Mouse (Mus musculus) neural tube, embryonic 11.5 days (tissue): Measurements from ENCODE around the gene Rpp30. TPM values are rescaled to one million over a fixed set of nuclear protein-coding genes. Genes with fewer than 3 reads are reported as not detected.

Experiments
- ATAC-seq: fragments of 200-750 bp; cut with Nextera tagmentation; 2 replicates; pipeline ENCODE4 v1.8.0; 2017; ENCODE audit warnings: moderate number of reproducible peaks, mild to moderate bottlenecking, moderate TSS enrichment, moderate library complexity; ENCODE audit not compliant: insufficient read depth, low FRiP score, low TSS enrichment
- DNase-seq: peaks from one replicate; pipeline ENCODE4 v3.0.0-alpha.2; 2015; ENCODE audit warnings: low spot score
- H3K27ac ChIP-seq: fragments of 300-500 bp; sonication (generic); 2 replicates; pipeline ENCODE4 v1.5.1; 2014; ENCODE audit warnings: low read depth, mild to moderate bottlenecking, low read length
- H3K27me3 ChIP-seq: fragments of 300-500 bp; sonication (generic); 2 replicates; pipeline ENCODE4 v1.6.1; 2014; ENCODE audit warnings: mild to moderate bottlenecking, low read length, mixed read lengths; ENCODE audit not compliant: control insufficient read depth, insufficient read depth
- H3K36me3 ChIP-seq: fragments of 300-500 bp; sonication (generic); 2 replicates; pipeline ENCODE4 v1.6.1; 2014; ENCODE audit warnings: mild to moderate bottlenecking, low read length, moderate library complexity, mixed read lengths; ENCODE audit not compliant: control insufficient read depth, insufficient read depth
- H3K4me1 ChIP-seq: fragments of 300-500 bp; sonication (generic); 2 replicates; pipeline ENCODE4 v1.6.1; 2014; ENCODE audit warnings: low read length, mixed read lengths; ENCODE audit not compliant: control insufficient read depth, insufficient read depth
- H3K4me2 ChIP-seq: fragments of 300-500 bp; sonication (generic); 2 replicates; pipeline ENCODE4 v1.6.1; 2014; ENCODE audit warnings: low read depth, mild to moderate bottlenecking, moderate library complexity
- H3K4me3 ChIP-seq: fragments of 300-500 bp; sonication (generic); 2 replicates; pipeline ENCODE4 v1.5.1; 2014; ENCODE audit warnings: low read depth, low read length
- H3K9ac ChIP-seq: fragments of 300-500 bp; sonication (generic); 2 replicates; pipeline ENCODE4 v1.6.1; 2014; ENCODE audit warnings: mild to moderate bottlenecking, low read length
- H3K9me3 ChIP-seq: fragments of 300-500 bp; sonication (generic); 2 replicates; pipeline ENCODE4 v1.6.1; 2016; ENCODE audit warnings: low read length; ENCODE audit not compliant: control insufficient read depth
- WGBS: fragments of 180-500 bp; shearing (Covaris S2); extraction: QIAGEN DNeasy Blood & Tissue Kit; methylation state at CpG from one replicate; pipeline ENCODE4 v1.1.7; 2014; 5-methylcytosine and 5-hydroxymethylcytosine counted together
- polyA plus RNA-seq: library from polyadenylated mRNA; unstranded; fragments of >200 nt; fragmentation: Nextera tagmentation; extraction: Ambion mirVana; gene quantifications from 2 replicates; pipeline ENCODE4 v1.2.1, GENCODE M21; 2014

Rpp30 gene
- 97.6 and 102 TPM in 2 replicates for polyA plus RNA-seq

- H3K9ac ChIP-seq = peak within 1 kb of the TSS; percentile 59
- peak within 1 kb of the TSS; percentile 56 for H3K4me3 ChIP-seq
These were observed at the start of gene Rpp30 for GRCm38 (mm10) chr19:36083262-36084225. Gene Rpp30, plus strand, starts transcription at chr19:36083716.

GRCm38 (mm10) chr19:36046046-36046445 is 37.5 kb upstream of the Rpp30 start:
- Histone ChIP-seq H3K4me1 (no peaks in the 10 kb centered on the region), H3K9me3 (no peaks in the 10 kb centered on the region), H3K36me3 (no peaks in the 10 kb centered on the region), H3K4me2 (no peak overlapping the region), H3K4me3 (no peak overlapping the region), H3K27ac (no peak overlapping the region), H3K27me3 (no peaks in the 10 kb centered on the region), H3K9ac (no peak overlapping the region)
- ATAC-seq (no peak), DNase-seq (no peak)
- 92% methylated on average over 7 of the region's 7 CpGs for WGBS

More at GRCm38 (mm10) chr19:36083262-36084225, at the start of gene Rpp30:
- DNase-seq (peak; percentile 90), ATAC-seq (peak; percentile 89)
- H3K4me1 ChIP-seq = peaks cover 5% of the 10 kb centered on the region
- no peaks in the 10 kb centered on the region for H3K36me3 ChIP-seq
- no peaks in the 10 kb centered on the region for H3K9me3 ChIP-seq
- 1% methylated on average over 34 of the region's 34 CpGs for WGBS
- peak within 1 kb of the TSS; percentile 63 for H3K4me2 ChIP-seq
- no peak within 1 kb of the TSS for H3K27ac ChIP-seq
- no peaks in the 10 kb centered on the region for H3K27me3 ChIP-seq

- H3K4me2 ChIP-seq = peak overlapping the region; percentile 80
- H3K9me3 ChIP-seq = no peaks in the 10 kb centered on the region
- H3K27ac ChIP-seq = no peak overlapping the region
- no peaks in the 10 kb centered on the region for H3K36me3 ChIP-seq
- peak overlapping the region; percentile 56 for H3K4me3 ChIP-seq
- peaks cover 15% of the 10 kb centered on the region for H3K27me3 ChIP-seq
- peak overlapping the region; percentile 41 for H3K9ac ChIP-seq
- DNase-seq = peak; percentile 26
- 8% methylated on average over 49 of the region's 49 CpGs for WGBS
- no peaks in the 10 kb centered on the region for H3K4me1 ChIP-seq
- no peak; the same call in 1 of the 2 replicates for ATAC-seq
These were observed 26.9 kb upstream of the Rpp30 start for GRCm38 (mm10) chr19:36056502-36057221.

GRCm38 (mm10) chr19:36057231-36057811 is 26.2 kb upstream of the Rpp30 start, which contains the start of gene Htr7:
Gene Htr7, minus strand, starts transcription at chr19:36057507.
- DNase-seq (peak; percentile 80), ATAC-seq (peak; percentile 95)
- no peaks in the 10 kb centered on the region for H3K36me3 ChIP-seq
- H3K4me1 ChIP-seq = no peaks in the 10 kb centered on the region
- peak within 1 kb of the TSS; percentile 80 for H3K4me2 ChIP-seq
- no peaks in the 10 kb centered on the region for H3K9me3 ChIP-seq
- H3K27me3 ChIP-seq = peaks cover 15% of the 10 kb centered on the region
- peak within 1 kb of the TSS; percentile 56 for H3K4me3 ChIP-seq
- H3K9ac ChIP-seq = peak within 1 kb of the TSS; percentile 41
- H3K27ac ChIP-seq = no peak within 1 kb of the TSS
- WGBS = under 1% methylated on average over 68 of the region's 86 CpGs

GRCm38 (mm10) chr19:36062801-36063529 is 20.6 kb upstream of the Rpp30 start:
- DNase-seq (no peak), ATAC-seq (no peak)
- Histone ChIP-seq H3K9me3 (no peaks in the 10 kb centered on the region), H3K27ac (no peak overlapping the region), H3K36me3 (no peaks in the 10 kb centered on the region), H3K9ac (no peak overlapping the region), H3K27me3 (no peaks in the 10 kb centered on the region), H3K4me3 (no peak overlapping the region), H3K4me1 (no peaks in the 10 kb centered on the region), H3K4me2 (no peak overlapping the region)
- 72% methylated on average over 2 of the region's 2 CpGs for WGBS

- 48% methylated on average over 7 of the region's 7 CpGs for WGBS
- ATAC-seq = peak; percentile 83
- Histone ChIP-seq H3K36me3 (no peaks in the 10 kb centered on the region), H3K9ac (peak overlapping the region; percentile 46), H3K27ac (no peak overlapping the region), H3K4me3 (peak overlapping the region; percentile 56), H3K27me3 (no peaks in the 10 kb centered on the region), H3K9me3 (no peaks in the 10 kb centered on the region), H3K4me2 (peak overlapping the region; percentile 63), H3K4me1 (peaks cover 5% of the 10 kb centered on the region)
- peak; percentile 56 for DNase-seq
These were observed 782 bp upstream of the Rpp30 start for GRCm38 (mm10) chr19:36082606-36083261.

- DNase-seq (no peak), ATAC-seq (no peak)
- no peak overlapping the region for H3K4me3 ChIP-seq
- H3K27ac ChIP-seq = no peak overlapping the region
- H3K36me3 ChIP-seq = peaks cover 2% of the 10 kb centered on the region
- no peaks in the 10 kb centered on the region for H3K4me1 ChIP-seq
- WGBS = 58% methylated on average over 5 of the region's 5 CpGs
- no peak overlapping the region for H3K4me2 ChIP-seq
- no peaks in the 10 kb centered on the region for H3K27me3 ChIP-seq
- no peak overlapping the region for H3K9ac ChIP-seq
- H3K9me3 ChIP-seq = no peaks in the 10 kb centered on the region
These were observed 7.3 kb downstream of the Rpp30 start for GRCm38 (mm10) chr19:36090781-36091180.
